Mouse (Mus musculus): ENCODE data around the gene Atxn1.

DNA sequence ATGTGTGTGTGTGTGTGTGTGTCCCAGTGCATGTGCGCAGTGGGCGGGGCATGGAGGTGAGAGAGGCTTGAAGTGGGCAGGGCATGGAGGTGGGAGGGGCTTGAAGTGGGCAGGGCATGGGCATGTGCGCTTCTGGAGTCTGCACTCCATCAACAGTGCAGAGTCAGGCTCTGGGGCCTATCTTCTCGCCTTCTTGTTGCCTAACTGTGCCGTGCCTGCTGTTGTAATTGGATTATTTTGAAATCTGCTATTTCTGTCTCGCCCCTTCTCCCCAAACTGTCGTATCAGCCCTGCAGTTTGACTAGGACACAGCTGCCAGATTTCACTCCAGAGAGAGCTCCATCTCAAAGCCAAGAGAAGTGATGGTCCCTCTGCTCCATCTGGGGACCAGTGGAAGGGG is 178.4 kb downstream of the Atxn1 start:
- TF ChIP-seq CTCF (IDR thresholded peaks at IDR 0.05) (no peak), POLR2A (IDR thresholded peaks at IDR 0.05; ENCODE audit: insufficient read depth, low read depth, low read length) (no peak)

Measured in heart, adult 2 months (tissue).